Mouse (Mus musculus) C3H10T1/2 (cell line): ENCODE data around the gene Lrpap1. TPM values are rescaled to one million over a fixed set of nuclear protein-coding genes. Genes with fewer than 3 reads are reported as not detected.

ENCODE experiments used
- polyA plus RNA-seq, 2 experiments: library from polyadenylated mRNA; unstranded; fragments of >200 nt; fragmentation: generic; extraction: Trizol; gene quantifications; one replicate each; pipeline ENCODE4 v1.2.1; 2012; ENCODE audit warnings: missing spikeins in 2 of 2

The Lrpap1 gene
- 100 to 1,000 TPM in 1 of 2 experiments, 10 to 100 TPM in 1; 35.1 to 125 TPM for polyA plus RNA-seq

GRCm38 (mm10) chr5:35104960-35105921, at the start of gene Lrpap1:
Gene Lrpap1 (minus strand): TSS chr5:35105766.

GRCm38 (mm10) chr5:35056604-35057432, 48.7 kb downstream of the Lrpap1 start, which contains the start of gene Dok7:
Gene Dok7 (plus strand): TSS chr5:35056766.

Other genes with a start within 250 kb of the Lrpap1 start
- gene Msantd1, start 197.8 kb downstream of the Lrpap1 start, polyA plus RNA-seq, result under 1 TPM in 1 of 2 experiments, not detected in 1; 0.27 TPM
- gene Rgs12, start 156.3 kb downstream of the Lrpap1 start, polyA plus RNA-seq, result 10 to 100 TPM in 1 of 2 experiments, 1 to 10 TPM in 1; 9.2 to 36.9 TPM
- under 1 TPM in 1 of 2 experiments, not detected in 1; 0.46 TPM for gene Hgfac, start 64.3 kb downstream of the Lrpap1 start, polyA plus RNA-seq
- gene Dok7, start 49.0 kb downstream of the Lrpap1 start, polyA plus RNA-seq, result under 1 TPM in 1 of 2 experiments, not detected in 1; 0.02 TPM
- not detected for gene Adra2c, start 172.6 kb upstream of the Lrpap1 start, polyA plus RNA-seq